13 mouse cellular contexts compared by ENCODE assay signal in genomic region chr9:120646806-120647667, GRCm38 (mm10).
A peak's percentile ranks its signal among the peaks of the same experiment; 100 is the strongest.
DNase-seq lines count a peak whose midpoint lies in the region; ATAC-seq and TF ChIP-seq lines count a peak whose summit lies in the region.
"Had no signal": no experiment of that assay in that cellular context is flagged by ENCODE, and none has a peak within 500 bp of the region (broad histone marks: within the 10 kb centered on the region; RNA-seq: fewer than 3 reads in every experiment).

No protein-coding gene starts in this region.

- H3K27me3 ChIP-seq in limb, embryonic 12.5 days = no peaks in the 10 kb centered on the region
- no peaks in the 10 kb centered on the region for H3K27me3 ChIP-seq in liver, postnatal 0 days (ENCODE audit: insufficient read depth, low read length)
- H3K27me3 ChIP-seq: liver, embryonic 13.5 days; stomach, embryonic 15.5 days had no signal

- DNase-seq in heart, adult 11 months = peak; percentile 90
- DNase-seq in heart, postnatal 4 days = no peak
- DNase-seq in right cerebral cortex, adult 18-20 months = peak; percentile 20
- no peak for DNase-seq in right cerebral cortex, adult 2 months (ENCODE audit: low spot score in 2 of 2)
- no peak for DNase-seq in spleen, postnatal 36 days (ENCODE audit: low spot score in 2 of 2)
- DNase-seq in liver, postnatal 0 days = no peak
- DNase-seq: heart, postnatal 36 days; liver, embryonic 13.5 days; thymus, postnatal 4 days had no signal

- H3K4me3 ChIP-seq in limb, embryonic 12.5 days (replicated peaks) = no peak overlapping the region
- H3K4me3 ChIP-seq in liver, postnatal 0 days (ENCODE audit: low read depth, low read length) = no peak overlapping the region
- H3K4me3 ChIP-seq: liver, embryonic 13.5 days; stomach, embryonic 15.5 days had no signal

- H3K27ac ChIP-seq in limb, embryonic 12.5 days = peak overlapping the region; percentile 41; the same call in 1 of the 2 replicates
- H3K27ac ChIP-seq in liver, postnatal 0 days (ENCODE audit: low read depth) = no peak overlapping the region
- H3K27ac ChIP-seq: liver, embryonic 13.5 days; macrophage; stomach, embryonic 15.5 days had no signal

- H3K9me3 ChIP-seq in limb, embryonic 12.5 days = peaks cover 5% of the 10 kb centered on the region; the same call in 1 of the 2 replicates
- no peaks in the 10 kb centered on the region for H3K9me3 ChIP-seq in liver, postnatal 0 days (ENCODE audit: low read length)
- H3K9me3 ChIP-seq: liver, embryonic 13.5 days; stomach, embryonic 15.5 days had no signal

- no peak for TF ChIP-seq CTCF in liver, postnatal 0 days (IDR thresholded peaks at IDR 0.05; ENCODE audit: low read depth)

- H3K36me3 ChIP-seq in limb, embryonic 12.5 days = no peaks in the 10 kb centered on the region
- H3K36me3 ChIP-seq in liver, postnatal 0 days (replicated peaks; ENCODE audit: insufficient read depth, low read length) = no peaks in the 10 kb centered on the region
- H3K36me3 ChIP-seq: liver, embryonic 13.5 days; stomach, embryonic 15.5 days had no signal

- no peak for ATAC-seq in limb, embryonic 12.5 days (ENCODE audit: insufficient number of reproducible peaks, insufficient read depth, low FRiP score, low TSS enrichment, low read depth)
- ATAC-seq in liver, postnatal 0 days = no peak
- ATAC-seq: CD4-positive, CD25-positive, alpha-beta regulatory T cell, adult 4 months had no signal

- H3K4me2 ChIP-seq in limb, embryonic 12.5 days = no peak overlapping the region
- no peak overlapping the region for H3K4me2 ChIP-seq in liver, postnatal 0 days (ENCODE audit: low read depth, low read length)
- H3K4me2 ChIP-seq: liver, embryonic 13.5 days; stomach, embryonic 15.5 days had no signal

- H3K4me1 ChIP-seq in limb, embryonic 12.5 days (replicated peaks) = 0 out of 2 replicates have a peak, but pooled peaks cover 2% of the 10 kb centered on the region
- H3K4me1 ChIP-seq in liver, postnatal 0 days (ENCODE audit: insufficient read depth) = no peaks in the 10 kb centered on the region
- H3K4me1 ChIP-seq: liver, embryonic 13.5 days; stomach, embryonic 15.5 days had no signal

- WGBS in limb, embryonic 12.5 days = 77% methylated on average over 10 of the region's 10 CpGs
- WGBS in liver, postnatal 0 days (ENCODE audit: insufficient replicate concordance) = 77% methylated on average over 10 of the region's 10 CpGs

- no peak overlapping the region for H3K9ac ChIP-seq in limb, embryonic 12.5 days (replicated peaks)
- H3K9ac ChIP-seq in liver, postnatal 0 days (replicated peaks) = no peak overlapping the region
- H3K9ac ChIP-seq: liver, embryonic 13.5 days; stomach, embryonic 15.5 days had no signal

- TF ChIP-seq EP300 in liver, postnatal 0 days (IDR thresholded peaks at IDR 0.05; ENCODE audit: low read depth) = no peak

Comparison
In these comparisons a context has a peak if more than half of its experiments do, and no peak if none do; other contexts are left out.
1. DNase-seq: peak in heart, adult 11 months (single experiment) and right cerebral cortex, adult 18-20 months (single experiment); none in heart, postnatal 4 days (single experiment), right cerebral cortex, adult 2 months (0 of 2), spleen, postnatal 36 days (0 of 2) and liver, postnatal 0 days (single experiment).